In the genomic region with DNA sequence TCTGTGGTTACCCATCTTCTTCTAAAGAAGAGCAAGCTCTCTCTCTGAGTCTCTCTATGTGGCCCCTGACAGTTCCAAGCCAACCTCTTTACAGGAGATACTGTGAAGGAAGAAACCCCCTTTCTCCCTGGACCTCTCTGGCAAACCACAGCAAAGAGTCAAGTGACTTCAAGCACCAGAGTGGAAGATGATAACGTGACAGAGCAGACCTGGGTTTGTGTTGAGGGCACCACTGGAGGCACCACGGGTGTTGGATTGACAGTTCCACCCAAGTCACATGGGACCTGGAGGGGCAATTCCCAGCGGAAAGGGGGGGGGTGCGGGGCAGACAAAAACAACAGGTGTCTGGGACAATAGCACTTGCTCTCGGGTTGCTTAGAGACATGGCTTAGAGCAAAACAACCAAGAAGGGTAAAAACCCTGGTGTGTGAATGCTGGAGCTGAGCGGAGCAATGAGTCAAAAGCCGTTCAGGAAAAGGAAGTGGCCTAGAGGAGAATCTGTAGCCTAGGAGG, we compare ENCODE assay signal across 28 mouse cellular contexts. TPM values are rescaled to one million over a fixed set of nuclear protein-coding genes. Genes with fewer than 3 reads are reported as not detected.
DNase-seq lines count a peak whose midpoint lies in the region; ATAC-seq and TF ChIP-seq lines count a peak whose summit lies in the region.
"Had no signal": no experiment of that assay in that cellular context is flagged by ENCODE, and none has a peak within 500 bp of the region (broad histone marks: within the 10 kb centered on the region; RNA-seq: fewer than 3 reads in every experiment).

No protein-coding gene starts in this region.

- H3K27ac ChIP-seq in midbrain, embryonic 11.5 days (ENCODE audit: low read depth, low read length) = no peak overlapping the region
- no peak overlapping the region for H3K27ac ChIP-seq in midbrain, postnatal 0 days (ENCODE audit: low read depth, low read length)
- H3K27ac ChIP-seq: embryonic facial prominence, embryonic 13.5 days; forebrain, embryonic 12.5 days; hindbrain, embryonic 15.5 days; intestine, embryonic 15.5 days; limb, embryonic 12.5 days; liver, embryonic 13.5 days; lung, embryonic 15.5 days; macrophage; midbrain, embryonic 10.5 days had no signal

- no peaks in the 10 kb centered on the region for H3K9me3 ChIP-seq in midbrain, embryonic 11.5 days (ENCODE audit: control insufficient read depth, low read length)
- H3K9me3 ChIP-seq in midbrain, postnatal 0 days (ENCODE audit: low read length) = no peaks in the 10 kb centered on the region
- H3K9me3 ChIP-seq: embryonic facial prominence, embryonic 13.5 days; forebrain, embryonic 12.5 days; heart, embryonic 12.5 days; hindbrain, embryonic 15.5 days; intestine, embryonic 15.5 days; limb, embryonic 12.5 days; liver, embryonic 13.5 days; lung, embryonic 15.5 days; midbrain, embryonic 10.5 days had no signal

- no peak overlapping the region for H3K9ac ChIP-seq in midbrain, embryonic 11.5 days (ENCODE audit: low read length)
- H3K9ac ChIP-seq in midbrain, postnatal 0 days (replicated peaks; ENCODE audit: low read length, poor library complexity, severe bottlenecking) = no peak overlapping the region
- H3K9ac ChIP-seq: embryonic facial prominence, embryonic 13.5 days; forebrain, embryonic 12.5 days; heart, embryonic 12.5 days; hindbrain, embryonic 15.5 days; intestine, embryonic 15.5 days; limb, embryonic 12.5 days; liver, embryonic 13.5 days; lung, embryonic 15.5 days had no signal

- no peaks in the 10 kb centered on the region for H3K27me3 ChIP-seq in midbrain, embryonic 11.5 days (ENCODE audit: control insufficient read depth, insufficient read depth, low read length)
- H3K27me3 ChIP-seq in midbrain, postnatal 0 days (ENCODE audit: insufficient read depth, low read length) = no peaks in the 10 kb centered on the region
- H3K27me3 ChIP-seq: forebrain, embryonic 12.5 days; heart, embryonic 12.5 days; hindbrain, embryonic 15.5 days; intestine, embryonic 15.5 days; liver, embryonic 13.5 days; lung, embryonic 15.5 days had no signal

- no peak overlapping the region for H3K4me3 ChIP-seq in midbrain, embryonic 11.5 days (ENCODE audit: low read depth, low read length)
- no peak overlapping the region for H3K4me3 ChIP-seq in midbrain, postnatal 0 days (ENCODE audit: low read depth, low read length)
- H3K4me3 ChIP-seq: embryonic facial prominence, embryonic 13.5 days; erythroblast, embryonic 14.5 days; forebrain, embryonic 12.5 days; heart, embryonic 12.5 days; hindbrain, embryonic 15.5 days; intestine, embryonic 15.5 days; limb, embryonic 12.5 days; liver, embryonic 13.5 days; lung, embryonic 15.5 days; midbrain, embryonic 10.5 days had no signal

- TF ChIP-seq CTCF in midbrain, postnatal 0 days (IDR thresholded peaks at IDR 0.05) = no peak

- no peaks in the 10 kb centered on the region for H3K36me3 ChIP-seq in midbrain, embryonic 11.5 days (ENCODE audit: control insufficient read depth, insufficient read depth, low read length)
- H3K36me3 ChIP-seq in midbrain, postnatal 0 days (ENCODE audit: insufficient read depth, low read length) = no peaks in the 10 kb centered on the region
- H3K36me3 ChIP-seq: embryonic facial prominence, embryonic 13.5 days; forebrain, embryonic 12.5 days; heart, embryonic 12.5 days; hindbrain, embryonic 15.5 days; intestine, embryonic 15.5 days; limb, embryonic 12.5 days; liver, embryonic 13.5 days; lung, embryonic 15.5 days; midbrain, embryonic 10.5 days had no signal

- no peak overlapping the region for H3K4me2 ChIP-seq in midbrain, embryonic 11.5 days
- H3K4me2 ChIP-seq in midbrain, postnatal 0 days (ENCODE audit: low read depth, low read length, poor library complexity, severe bottlenecking) = no peak overlapping the region
- H3K4me2 ChIP-seq: embryonic facial prominence, embryonic 13.5 days; forebrain, embryonic 12.5 days; heart, embryonic 12.5 days; hindbrain, embryonic 15.5 days; intestine, embryonic 15.5 days; limb, embryonic 12.5 days; liver, embryonic 13.5 days; lung, embryonic 15.5 days had no signal

- ATAC-seq in midbrain, embryonic 11.5 days (ENCODE audit: low FRiP score) = no peak
- no peak for ATAC-seq in midbrain, postnatal 0 days (ENCODE audit: low FRiP score)
- ATAC-seq in CD4-positive, CD25-positive, alpha-beta regulatory T cell, adult 4 months = peak; percentile 49
- 0 out of 2 replicates have a peak, but pooled peaks have one; percentile 17 for ATAC-seq in megakaryocyte progenitor cell, adult 5-6 weeks (replicated peaks; ENCODE audit: poor library complexity)
- ATAC-seq: intestine, embryonic 15.5 days had no signal

- 37% methylated on average over 7 of the region's 7 CpGs for WGBS in midbrain, embryonic 11.5 days
- 30% methylated on average over 7 of the region's 7 CpGs for WGBS in midbrain, postnatal 0 days

- peak; percentile 33 for DNase-seq in midbrain, embryonic 11.5 days (ENCODE audit: low spot score, missing footprints)
- no peak for DNase-seq in midbrain, postnatal 0 days (ENCODE audit: low spot score)
- DNase-seq in B cell, adult 2 months = peak; percentile 33 to 50
- no peak for DNase-seq in spleen, postnatal 4 days (ENCODE audit: low spot score in 2 of 2)
- no peak for DNase-seq in layer of hippocampus, postnatal 14 days (ENCODE audit: low spot score in 2 of 2)
- DNase-seq: adrenal gland, postnatal 14 days; cerebellum, adult 2 months; cerebellum, postnatal 25 days; embryo, embryonic 11 days; gastrocnemius, postnatal 10 days; kidney, adult 9 months; kidney, postnatal 14 days; layer of hippocampus, postnatal 36 days; liver, embryonic 13.5 days had no signal

- H3K4me1 ChIP-seq in midbrain, embryonic 11.5 days (ENCODE audit: control insufficient read depth, insufficient read depth, low read length) = no peaks in the 10 kb centered on the region
- H3K4me1 ChIP-seq in midbrain, postnatal 0 days (ENCODE audit: insufficient read depth, low read length) = no peaks in the 10 kb centered on the region
- H3K4me1 ChIP-seq: embryonic facial prominence, embryonic 13.5 days; forebrain, embryonic 12.5 days; hindbrain, embryonic 15.5 days; intestine, embryonic 15.5 days; liver, embryonic 13.5 days; midbrain, embryonic 10.5 days had no signal

RNA-seq across cellular contexts. Expression of a gene that starts 10.5 kb away (rescaled TPM):
- 91.5 and 93.6 TPM in 2 replicates for polyA plus RNA-seq in midbrain, embryonic 11.5 days (2014; fragmentation: Nextera tagmentation; extraction: Ambion mirVana)
- 43.1 and 65.3 TPM in 2 replicates for total RNA-seq in midbrain, postnatal 0 days (2014; rRNA removed)
- polyA plus RNA-seq in midbrain, postnatal 0 days (2015; fragmentation: Nextera tagmentation; extraction: Ambion mirVana) = 79.5 and 82.5 TPM in 2 replicates
- 10 to 100 TPM; 67.3 to 94.7 TPM for polyA plus RNA-seq in CD4-positive, CD25-positive, alpha-beta regulatory T cell, adult 4 months (2017; shearing (Covaris generic))
- total RNA-seq in megakaryocyte progenitor cell, adult 5-6 weeks (2015) = 30.0 and 32.4 TPM in 2 replicates
- total RNA-seq in megakaryocyte progenitor cell, adult 5-6 weeks (2017) = 74.6 and 109 TPM in 2 replicates
- 10 to 100 TPM; 58.3 to 66.6 TPM for total RNA-seq in layer of hippocampus, postnatal 14 days (2021)

RNA-seq across cellular contexts. Expression of a gene that starts 31.2 kb away (rescaled TPM):
- polyA plus RNA-seq in midbrain, embryonic 11.5 days (2014; fragmentation: Nextera tagmentation; extraction: Ambion mirVana) = 2.5 and 2.9 TPM in 2 replicates
- 3.4 and 6.0 TPM in 2 replicates for total RNA-seq in midbrain, postnatal 0 days (2014; rRNA removed)
- polyA plus RNA-seq in midbrain, postnatal 0 days (2015; fragmentation: Nextera tagmentation; extraction: Ambion mirVana) = 9.1 and 9.4 TPM in 2 replicates
- not detected for polyA plus RNA-seq in CD4-positive, CD25-positive, alpha-beta regulatory T cell, adult 4 months (2017; shearing (Covaris generic))
- total RNA-seq in megakaryocyte progenitor cell, adult 5-6 weeks (2015) = not detected in 2 replicates
- not detected in 2 replicates for total RNA-seq in megakaryocyte progenitor cell, adult 5-6 weeks (2017)
- total RNA-seq in layer of hippocampus, postnatal 14 days (2021) = 1 to 10 TPM; 5.2 to 6.6 TPM
- total RNA-seq: granulocyte monocyte progenitor cell, adult 5-6 weeks; neutrophil, adult 5-6 weeks had no signal
- polyA plus RNA-seq: erythroblast, embryonic 14.5 days had no signal

RNA-seq across cellular contexts. Expression of a gene that starts 57.7 kb away (rescaled TPM):
- polyA plus RNA-seq in midbrain, embryonic 11.5 days (2014; fragmentation: Nextera tagmentation; extraction: Ambion mirVana) = 1.9 and 2.1 TPM in 2 replicates
- total RNA-seq in midbrain, postnatal 0 days (2014; rRNA removed) = 47.2 and 48.6 TPM in 2 replicates
- polyA plus RNA-seq in midbrain, postnatal 0 days (2015; fragmentation: Nextera tagmentation; extraction: Ambion mirVana) = 35.0 and 37.1 TPM in 2 replicates
- under 1 TPM; 0.28 to 0.43 TPM for polyA plus RNA-seq in CD4-positive, CD25-positive, alpha-beta regulatory T cell, adult 4 months (2017; shearing (Covaris generic))
- not detected in 2 replicates for total RNA-seq in megakaryocyte progenitor cell, adult 5-6 weeks (2015)
- total RNA-seq in megakaryocyte progenitor cell, adult 5-6 weeks (2017) = not detected in 2 replicates
- total RNA-seq in layer of hippocampus, postnatal 14 days (2021) = 10 to 100 TPM; 41.1 to 43.1 TPM
- total RNA-seq: granulocyte monocyte progenitor cell, adult 5-6 weeks; neutrophil, adult 5-6 weeks had no signal
- polyA plus RNA-seq: macrophage had no signal

Comparison
In these comparisons a context has a peak if more than half of its experiments do, and no peak if none do; other contexts are left out.
1. DNase-seq: peak in midbrain, embryonic 11.5 days (single experiment) and B cell, adult 2 months (2 of 2); none in midbrain, postnatal 0 days (single experiment), spleen, postnatal 4 days (0 of 2) and layer of hippocampus, postnatal 14 days (0 of 2).
2. ATAC-seq: peak in CD4-positive, CD25-positive, alpha-beta regulatory T cell, adult 4 months (single experiment) and megakaryocyte progenitor cell, adult 5-6 weeks (single experiment); none in midbrain, embryonic 11.5 days (single experiment) and midbrain, postnatal 0 days (single experiment).
3. RNA of a gene that starts 57.7 kb away (total RNA-seq): 47.2 to 48.6 TPM in midbrain, postnatal 0 days and 41.1 to 43.1 TPM in layer of hippocampus, postnatal 14 days; not detected in megakaryocyte progenitor cell, adult 5-6 weeks; every median in the first group is over 10 times any median in the second.